Mouse (Mus musculus) brain, embryonic 14.5 days (tissue): Measurements from ENCODE around the gene Gm28372. TPM values are rescaled to one million over a fixed set of nuclear protein-coding genes. Genes with fewer than 3 reads are reported as not detected.

Experiments used
- DNase-seq: peaks from one replicate; pipeline ENCODE4 v3.0.0-alpha.2; 2011; ENCODE audit warnings: low read depth
- CTCF ChIP-seq: fragments of 200-500 bp; IDR thresholded peaks from 2 replicates; pipeline ENCODE4 v1.5.1; 2012; ENCODE audit warnings: inconsistent platforms, mild to moderate bottlenecking, moderate library complexity, borderline replicate concordance; ENCODE audit not compliant: insufficient read depth, insufficient read length; ENCODE audit errors: extremely low read depth
- POLR2A ChIP-seq: fragments of 200-500 bp; IDR thresholded peaks from 2 replicates; pipeline ENCODE4 v1.6.1; 2012; ENCODE audit warnings: mild to moderate bottlenecking, inconsistent platforms, borderline replicate concordance; ENCODE audit not compliant: poor library complexity, insufficient read depth, insufficient read length, severe bottlenecking; ENCODE audit errors: extremely low read depth
- polyA plus RNA-seq: library from polyadenylated mRNA; depleted of rRNA; stranded (reverse); fragments of >200 nt; gene quantifications from 2 replicates; pipeline ENCODE4 v1.2.3, GENCODE M21; 2012

Gene Gm28372
- polyA plus RNA-seq, 1 experiment = not detected

DNA sequence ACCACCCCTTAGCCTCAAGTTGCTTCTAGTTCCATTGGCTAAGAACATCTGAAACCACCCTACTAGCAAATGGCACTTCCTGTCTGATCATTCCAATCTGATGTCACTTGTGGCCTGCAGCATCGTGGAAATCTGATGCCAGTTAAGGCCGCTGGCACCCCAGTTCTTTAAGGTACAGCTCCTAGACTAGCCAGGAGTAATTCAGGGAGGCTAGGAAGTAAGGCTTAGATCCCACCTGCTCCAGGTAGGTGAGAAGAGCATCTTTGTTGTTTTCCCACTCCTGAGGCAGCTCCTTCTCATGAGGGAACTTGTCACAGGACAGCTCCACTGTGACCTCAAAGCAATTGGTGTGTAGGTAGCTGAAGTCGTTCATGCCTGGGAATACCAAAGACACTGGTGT is 12.2 kb upstream of the Gm28372 start:
- TF ChIP-seq POLR2A = no peak
- TF ChIP-seq CTCF = no peak
- no peak for DNase-seq

- DNase-seq = no peak
- TF ChIP-seq CTCF (no peak), POLR2A (no peak)
These were observed 9.3 kb upstream of the Gm28372 start for GRCm38 (mm10) chr2:130395696-130396095.

- peak; percentile 69 for DNase-seq
- TF ChIP-seq POLR2A (no peak), CTCF (no peak)
These were observed 7.7 kb upstream of the Gm28372 start, which contains the start of gene Cpxm1 for GRCm38 (mm10) chr2:130397186-130397985. Gene Cpxm1 (minus strand): TSS chr2:130397574.

- DNase-seq = no peak
- TF ChIP-seq POLR2A = no peak
These were observed 6.9 kb upstream of the Gm28372 start for GRCm38 (mm10) chr2:130398091-130398490.

GRCm38 (mm10) chr2:130400046-130400445 is 5.0 kb upstream of the Gm28372 start:
- no peak for TF ChIP-seq CTCF
- no peak for TF ChIP-seq POLR2A
- DNase-seq = no peak

DNA sequence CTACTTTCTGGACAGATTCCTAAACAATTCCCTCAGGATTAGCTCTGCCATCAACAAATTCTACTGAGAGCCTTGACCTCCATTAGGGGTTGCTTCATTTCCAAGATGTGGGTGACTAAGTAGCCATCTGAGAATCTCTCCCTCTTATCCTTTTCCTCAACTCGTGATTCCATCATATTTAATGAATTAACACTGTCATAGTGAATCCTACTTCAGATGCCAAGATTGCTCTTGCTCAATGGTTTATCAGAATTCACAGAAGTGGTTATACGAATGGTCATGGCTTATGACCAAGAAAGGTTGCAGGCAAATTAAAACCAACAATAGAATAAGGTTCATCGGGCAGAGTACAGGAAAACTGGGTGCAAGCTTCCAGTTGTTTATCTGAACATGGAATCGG is 3.1 kb upstream of the Gm28372 start:
- no peak for DNase-seq
- TF ChIP-seq POLR2A (no peak), CTCF (no peak)

DNA sequence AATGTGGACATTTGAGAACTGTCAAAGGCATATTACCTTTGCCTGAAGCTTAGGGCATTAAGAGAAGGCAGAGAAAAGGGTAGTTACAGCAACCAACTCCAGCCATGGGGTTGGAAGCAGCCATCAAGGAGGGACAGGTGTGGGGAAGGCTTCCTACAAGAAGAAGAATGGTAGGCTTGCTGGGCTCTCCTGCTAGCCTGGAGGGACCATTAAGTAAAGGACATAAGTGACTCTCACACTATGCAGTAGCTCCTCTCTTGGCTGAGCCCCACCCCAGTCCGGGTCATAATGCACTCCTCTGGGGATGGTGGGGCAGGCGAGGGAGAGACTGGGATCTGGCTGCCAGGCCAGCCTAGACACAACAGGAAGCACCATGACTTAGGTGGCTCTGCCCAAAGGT is 1.1 kb downstream of the Gm28372 start, which contains the start of gene Tmem239:
Gene Tmem239, plus strand, starts transcription at position 301 of the 400 bp plus-strand sequence.
- DNase-seq = no peak
- TF ChIP-seq CTCF (no peak), POLR2A (no peak)

GRCm38 (mm10) chr2:130408194-130408593 is 3.2 kb downstream of the Gm28372 start:
- DNase-seq = peak; percentile 76
- TF ChIP-seq POLR2A = no peak
- peak; percentile 33; the same call in 1 of the 2 replicates for TF ChIP-seq CTCF

- no peak for TF ChIP-seq POLR2A
- peak; percentile 97 for TF ChIP-seq CTCF
- DNase-seq = peak; percentile 88
These were observed 6.8 kb downstream of the Gm28372 start for GRCm38 (mm10) chr2:130411558-130412495.

- DNase-seq = no peak
- TF ChIP-seq CTCF = no peak
These were observed 7.7 kb downstream of the Gm28372 start for GRCm38 (mm10) chr2:130412775-130413174.

GRCm38 (mm10) chr2:130414094-130414856 is 9.2 kb downstream of the Gm28372 start:
- no peak for DNase-seq
- TF ChIP-seq CTCF = peak; percentile 17; the same call in 1 of the 2 replicates
- no peak for TF ChIP-seq POLR2A
